Mouse (Mus musculus): ENCODE data around the gene Slc6a11. TPM values are rescaled to one million over a fixed set of nuclear protein-coding genes. Genes with fewer than 3 reads are reported as not detected.

Slc6a11 gene
- polyA plus RNA-seq, 1 experiment, result 0.30 TPM

DNA sequence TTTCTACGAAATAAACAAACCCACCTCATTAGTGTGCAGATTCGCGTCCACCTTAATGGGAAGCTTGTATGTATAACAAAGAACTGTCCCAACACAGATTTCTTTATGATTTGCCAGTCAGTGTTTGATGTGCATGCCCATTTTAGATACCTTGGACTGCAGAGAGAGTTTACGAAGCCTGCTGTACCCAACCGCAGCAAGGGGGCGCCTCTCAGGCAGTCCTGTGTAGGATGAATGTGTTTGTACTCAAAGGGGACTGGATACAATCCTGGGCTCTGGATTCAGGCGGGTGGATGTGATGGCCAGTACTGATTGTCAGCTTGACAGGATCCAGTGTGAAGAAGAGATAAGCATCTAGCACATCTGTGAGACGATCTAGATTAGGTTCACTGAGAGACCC, 144.8 kb downstream of the Slc6a11 start:
- 62% methylated on average over 8 of the region's 8 CpGs for WGBS
- TF ChIP-seq POLR2A (IDR thresholded peaks at IDR 0.05; ENCODE audit: low read depth, low read length) (no peak), CTCF (IDR thresholded peaks at IDR 0.05; ENCODE audit: extremely low read depth, insufficient read length, insufficient replicate concordance, low read depth, low read length) (0 out of 2 replicates have a peak, but pooled peaks have one; percentile 13)
- Histone ChIP-seq H3K27ac (ENCODE audit: insufficient read depth, low read depth, low read length) (no peak overlapping the region), H3K27me3 (ENCODE audit: control insufficient read depth, insufficient read depth, low read length) (no peaks in the 10 kb centered on the region), H3K4me3 (ENCODE audit: low read depth, low read length) (no peak overlapping the region), H3K4me1 (ENCODE audit: control insufficient read depth, insufficient read depth, insufficient read length, low read length) (no peaks in the 10 kb centered on the region), H3K36me3 (ENCODE audit: control insufficient read depth, insufficient read depth, low read length) (no peaks in the 10 kb centered on the region)

GRCm38 (mm10) chr6:114282469-114283277, 151.6 kb downstream of the Slc6a11 start, which contains the start of gene Slc6a1:
TSS of gene Slc6a1 (plus strand) at chr6:114282635.
- H3K4me3 ChIP-seq (ENCODE audit: low read depth, low read length), result no peak within 1 kb of the TSS
- H3K27me3 ChIP-seq (ENCODE audit: control insufficient read depth, insufficient read depth, low read length), result peaks cover 23% of the 10 kb centered on the region
- peaks cover 3% of the 10 kb centered on the region; the same call in 1 of the 2 replicates for H3K4me1 ChIP-seq (ENCODE audit: control insufficient read depth, insufficient read depth, insufficient read length, low read length)
- no peaks in the 10 kb centered on the region for H3K36me3 ChIP-seq (ENCODE audit: control insufficient read depth, insufficient read depth, low read length)
- no peak within 1 kb of the TSS for H3K27ac ChIP-seq (ENCODE audit: insufficient read depth, low read depth, low read length)
- WGBS, result 2% methylated on average over 50 of the region's 51 CpGs
- TF ChIP-seq POLR2A (IDR thresholded peaks at IDR 0.05; ENCODE audit: low read depth, low read length) (no peak), CTCF (IDR thresholded peaks at IDR 0.05; ENCODE audit: extremely low read depth, insufficient read length, insufficient replicate concordance, low read depth, low read length) (no peak)

DNA sequence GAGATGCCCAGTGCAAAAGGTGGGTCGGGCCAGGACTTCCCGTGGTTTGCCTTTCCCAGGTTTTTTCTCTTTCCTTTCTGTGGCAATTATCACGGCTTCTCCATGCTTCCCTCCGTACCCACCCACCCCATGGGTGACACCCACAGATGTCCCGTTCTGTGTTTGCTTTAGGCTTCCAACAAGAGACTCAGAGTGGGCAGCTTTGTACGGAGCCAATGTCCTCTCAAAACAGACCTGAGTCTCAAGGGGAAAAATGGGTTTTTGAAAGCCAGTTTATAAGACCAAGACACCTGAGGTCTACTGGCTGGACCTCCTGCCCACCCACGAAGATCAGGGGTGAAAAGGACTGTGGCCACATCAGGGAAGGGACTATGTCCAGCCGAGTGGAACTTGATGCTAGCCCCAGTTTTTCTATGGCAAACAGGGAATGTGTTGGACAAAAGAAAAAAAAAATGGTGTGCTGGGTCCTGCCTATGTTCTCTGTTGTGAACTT, 152.3 kb downstream of the Slc6a11 start:
- Histone ChIP-seq H3K27me3 (ENCODE audit: control insufficient read depth, insufficient read depth, low read length) (peaks cover 23% of the 10 kb centered on the region), H3K27ac (ENCODE audit: insufficient read depth, low read depth, low read length) (no peak overlapping the region), H3K4me1 (ENCODE audit: control insufficient read depth, insufficient read depth, insufficient read length, low read length) (peaks cover 3% of the 10 kb centered on the region; the same call in 1 of the 2 replicates), H3K36me3 (ENCODE audit: control insufficient read depth, insufficient read depth, low read length) (no peaks in the 10 kb centered on the region), H3K4me3 (ENCODE audit: low read depth, low read length) (no peak overlapping the region)
- TF ChIP-seq POLR2A (IDR thresholded peaks at IDR 0.05; ENCODE audit: low read depth, low read length) (no peak), CTCF (IDR thresholded peaks at IDR 0.05; ENCODE audit: extremely low read depth, insufficient read length, insufficient replicate concordance, low read depth, low read length) (no peak)
- WGBS, result 17% methylated on average over 8 of the region's 8 CpGs

- no peak overlapping the region for H3K4me3 ChIP-seq (ENCODE audit: low read depth, low read length)
- no peak overlapping the region for H3K27ac ChIP-seq (ENCODE audit: insufficient read depth, low read depth, low read length)
- peaks cover 23% of the 10 kb centered on the region for H3K27me3 ChIP-seq (ENCODE audit: control insufficient read depth, insufficient read depth, low read length)
- peaks cover 3% of the 10 kb centered on the region; the same call in 1 of the 2 replicates for H3K4me1 ChIP-seq (ENCODE audit: control insufficient read depth, insufficient read depth, insufficient read length, low read length)
- no peak for TF ChIP-seq POLR2A (IDR thresholded peaks at IDR 0.05; ENCODE audit: low read depth, low read length)
- no peak for TF ChIP-seq CTCF (IDR thresholded peaks at IDR 0.05; ENCODE audit: extremely low read depth, insufficient read length, insufficient replicate concordance, low read depth, low read length)
- WGBS, result 46% methylated on average over 10 of the region's 10 CpGs
- no peaks in the 10 kb centered on the region for H3K36me3 ChIP-seq (ENCODE audit: control insufficient read depth, insufficient read depth, low read length)
These were observed 153.1 kb downstream of the Slc6a11 start for GRCm38 (mm10) chr6:114283927-114284703.

- Histone ChIP-seq H3K36me3 (ENCODE audit: control insufficient read depth, insufficient read depth, low read length) (no peaks in the 10 kb centered on the region), H3K27me3 (ENCODE audit: control insufficient read depth, insufficient read depth, low read length) (peaks cover 23% of the 10 kb centered on the region), H3K27ac (ENCODE audit: insufficient read depth, low read depth, low read length) (no peak overlapping the region), H3K4me1 (ENCODE audit: control insufficient read depth, insufficient read depth, insufficient read length, low read length) (peaks cover 3% of the 10 kb centered on the region; the same call in 1 of the 2 replicates), H3K4me3 (ENCODE audit: low read depth, low read length) (no peak overlapping the region)
- WGBS, result 30% methylated on average over 4 of the region's 4 CpGs
- TF ChIP-seq POLR2A (IDR thresholded peaks at IDR 0.05; ENCODE audit: low read depth, low read length) (no peak), CTCF (IDR thresholded peaks at IDR 0.05; ENCODE audit: extremely low read depth, insufficient read length, insufficient replicate concordance, low read depth, low read length) (no peak)
These were observed 154.4 kb downstream of the Slc6a11 start for GRCm38 (mm10) chr6:114285424-114285823.

DNA sequence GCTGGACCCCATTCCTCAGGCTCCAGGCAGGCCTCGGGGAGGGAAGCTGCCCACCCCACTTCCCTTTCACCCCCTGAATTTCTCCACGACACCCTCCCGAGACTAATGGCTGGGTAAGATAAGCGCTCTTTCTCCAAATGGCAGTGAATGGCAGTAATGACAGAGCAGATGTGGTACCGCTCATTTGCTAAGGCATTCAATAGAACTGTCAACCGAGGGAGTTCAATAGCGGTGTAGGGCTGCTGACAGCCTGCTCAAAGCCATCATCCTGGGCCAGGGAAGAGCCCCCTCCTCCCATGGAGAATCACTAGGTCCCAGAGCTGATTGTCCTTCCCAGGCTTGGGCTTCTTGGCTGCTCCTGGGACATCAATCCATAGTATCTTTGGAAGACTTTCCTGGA, 158.1 kb downstream of the Slc6a11 start:
- peaks cover 5% of the 10 kb centered on the region; the same call in 1 of the 2 replicates for H3K27me3 ChIP-seq (ENCODE audit: control insufficient read depth, insufficient read depth, low read length)
- 44% methylated on average over 7 of the region's 7 CpGs for WGBS
- H3K4me3 ChIP-seq (ENCODE audit: low read depth, low read length), result no peak overlapping the region
- no peaks in the 10 kb centered on the region; the same call in 1 of the 2 replicates for H3K4me1 ChIP-seq (ENCODE audit: control insufficient read depth, insufficient read depth, insufficient read length, low read length)
- H3K27ac ChIP-seq (ENCODE audit: insufficient read depth, low read depth, low read length), result no peak overlapping the region
- TF ChIP-seq CTCF (IDR thresholded peaks at IDR 0.05; ENCODE audit: extremely low read depth, insufficient read length, insufficient replicate concordance, low read depth, low read length), result no peak
- no peak for TF ChIP-seq POLR2A (IDR thresholded peaks at IDR 0.05; ENCODE audit: low read depth, low read length)
- no peaks in the 10 kb centered on the region for H3K36me3 ChIP-seq (ENCODE audit: control insufficient read depth, insufficient read depth, low read length)

Measured in small intestine, adult 2 months (tissue).